Mouse (Mus musculus): ENCODE measurements around the gene Slain1. TPM values are rescaled to one million over a fixed set of nuclear protein-coding genes. Genes with fewer than 3 reads are reported as not detected.
A peak's percentile ranks its signal among the peaks of the same experiment; 100 is the strongest.

Slain1 gene
- polyA plus RNA-seq, 1 experiment from 2014 or later: 2.7 TPM

GRCm38 (mm10) chr14:103630545-103630944, 19.5 kb upstream of the Slain1 start:
- Histone ChIP-seq H3K27me3 (replicated peaks; ENCODE audit: control insufficient read depth, insufficient read depth, low read length) (no peaks in the 10 kb centered on the region), H3K4me2 (ENCODE audit: low read depth, low read length) (no peak overlapping the region), H3K4me1 (ENCODE audit: control insufficient read depth, insufficient read depth, low read length) (no peaks in the 10 kb centered on the region), H3K4me3 (ENCODE audit: low read depth, low read length) (no peak overlapping the region), H3K9ac (ENCODE audit: low read depth, low read length) (no peak overlapping the region), H3K27ac (replicated peaks; ENCODE audit: low read depth, low read length) (no peak overlapping the region), H3K36me3 (ENCODE audit: control insufficient read depth, insufficient read depth, low read length) (no peaks in the 10 kb centered on the region), H3K9me3 (ENCODE audit: control insufficient read depth, low read length) (no peaks in the 10 kb centered on the region)
- WGBS: 82% methylated on average over 8 of the region's 8 CpGs
- DNase-seq (ENCODE audit: low spot score) (no peak), ATAC-seq (ENCODE audit: low read depth) (no peak)

- Histone ChIP-seq H3K9me3 (ENCODE audit: control insufficient read depth, low read length) (no peaks in the 10 kb centered on the region), H3K27ac (replicated peaks; ENCODE audit: low read depth, low read length) (no peak overlapping the region), H3K36me3 (ENCODE audit: control insufficient read depth, insufficient read depth, low read length) (no peaks in the 10 kb centered on the region), H3K27me3 (replicated peaks; ENCODE audit: control insufficient read depth, insufficient read depth, low read length) (peaks cover 5% of the 10 kb centered on the region; the same call in 1 of the 2 replicates), H3K9ac (ENCODE audit: low read depth, low read length) (no peak overlapping the region), H3K4me3 (ENCODE audit: low read depth, low read length) (no peak overlapping the region), H3K4me1 (ENCODE audit: control insufficient read depth, insufficient read depth, low read length) (no peaks in the 10 kb centered on the region), H3K4me2 (ENCODE audit: low read depth, low read length) (no peak overlapping the region)
- WGBS: 68% methylated on average over 3 of the region's 3 CpGs
- ATAC-seq (ENCODE audit: low read depth): no peak
- DNase-seq (ENCODE audit: low spot score): no peak
Observed at GRCm38 (mm10) chr14:103643933-103644332, 6.1 kb upstream of the Slain1 start.

GRCm38 (mm10) chr14:103647981-103648380, 2.0 kb upstream of the Slain1 start:
- no peak overlapping the region for H3K9ac ChIP-seq (ENCODE audit: low read depth, low read length)
- WGBS: 75% methylated on average over 2 of the region's 2 CpGs
- H3K27ac ChIP-seq (replicated peaks; ENCODE audit: low read depth, low read length): no peak overlapping the region
- H3K4me2 ChIP-seq (ENCODE audit: low read depth, low read length): no peak overlapping the region
- DNase-seq (ENCODE audit: low spot score) (peak; percentile 31), ATAC-seq (ENCODE audit: low read depth) (no peak)
- H3K9me3 ChIP-seq (ENCODE audit: control insufficient read depth, low read length): no peaks in the 10 kb centered on the region
- no peaks in the 10 kb centered on the region for H3K36me3 ChIP-seq (ENCODE audit: control insufficient read depth, insufficient read depth, low read length)
- H3K4me3 ChIP-seq (ENCODE audit: low read depth, low read length): no peak overlapping the region
- H3K4me1 ChIP-seq (ENCODE audit: control insufficient read depth, insufficient read depth, low read length): peaks cover 9% of the 10 kb centered on the region; the same call in 1 of the 2 replicates
- H3K27me3 ChIP-seq (replicated peaks; ENCODE audit: control insufficient read depth, insufficient read depth, low read length): peaks cover 36% of the 10 kb centered on the region

GRCm38 (mm10) chr14:103648623-103649255, 1.3 kb upstream of the Slain1 start:
- no peak overlapping the region; the same call in 1 of the 2 replicates for H3K4me2 ChIP-seq (ENCODE audit: low read depth, low read length)
- peaks cover 9% of the 10 kb centered on the region; the same call in 1 of the 2 replicates for H3K4me1 ChIP-seq (ENCODE audit: control insufficient read depth, insufficient read depth, low read length)
- peaks cover 36% of the 10 kb centered on the region for H3K27me3 ChIP-seq (replicated peaks; ENCODE audit: control insufficient read depth, insufficient read depth, low read length)
- H3K27ac ChIP-seq (replicated peaks; ENCODE audit: low read depth, low read length): no peak overlapping the region
- no peaks in the 10 kb centered on the region for H3K36me3 ChIP-seq (ENCODE audit: control insufficient read depth, insufficient read depth, low read length)
- 38% methylated on average over 12 of the region's 12 CpGs for WGBS
- no peak overlapping the region for H3K9ac ChIP-seq (ENCODE audit: low read depth, low read length)
- ATAC-seq (ENCODE audit: low read depth): no peak
- H3K4me3 ChIP-seq (ENCODE audit: low read depth, low read length): no peak overlapping the region
- H3K9me3 ChIP-seq (ENCODE audit: control insufficient read depth, low read length): no peaks in the 10 kb centered on the region
- peak; percentile 14 for DNase-seq (ENCODE audit: low spot score)

- peak overlapping the region; percentile 99; the same call in 1 of the 2 replicates for H3K4me2 ChIP-seq (ENCODE audit: low read depth, low read length)
- H3K9me3 ChIP-seq (ENCODE audit: control insufficient read depth, low read length): no peaks in the 10 kb centered on the region
- DNase-seq (ENCODE audit: low spot score): no peak
Observed at GRCm38 (mm10) chr14:103649302-103649701, 726 bp upstream of the Slain1 start.

DNA sequence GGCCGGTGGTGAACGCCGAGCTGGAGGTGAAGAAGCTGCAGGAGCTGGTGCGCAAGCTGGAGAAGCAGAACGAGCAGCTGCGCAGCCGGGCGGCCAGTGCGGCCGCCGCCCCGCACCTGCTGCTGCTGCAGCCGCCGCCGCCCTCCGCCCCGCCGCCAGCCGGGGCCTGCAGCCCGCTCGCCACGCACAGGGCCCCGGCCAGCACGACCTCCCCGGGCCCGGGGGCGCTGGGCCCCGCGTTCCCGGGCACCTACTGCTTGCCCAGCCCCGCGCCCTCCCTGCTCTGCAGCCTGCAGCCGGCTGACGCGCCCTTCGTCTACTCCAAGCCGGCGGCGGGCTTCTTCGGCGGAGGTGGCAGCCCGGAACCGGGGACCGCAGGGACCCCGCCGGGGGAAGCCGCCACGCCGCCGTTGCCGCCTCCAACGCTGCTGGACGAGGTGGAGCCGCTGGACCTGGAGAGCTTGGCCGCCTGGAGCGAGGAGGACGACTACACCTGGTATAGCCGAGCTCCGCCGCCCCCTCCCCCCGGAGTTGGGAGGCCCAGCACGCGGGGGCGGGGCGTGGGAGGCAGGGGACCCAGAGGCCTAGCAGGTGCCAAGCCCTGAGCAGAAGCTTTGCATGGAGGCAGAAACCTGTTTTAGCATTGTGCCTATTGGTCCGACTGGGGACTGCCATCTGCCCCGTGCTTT, 529 bp downstream of the Slain1 start:
- ATAC-seq (ENCODE audit: low read depth): peak; percentile 81
- peak; percentile 78 for DNase-seq (ENCODE audit: low spot score)
- peak overlapping the region; percentile 76 for H3K4me3 ChIP-seq (ENCODE audit: low read depth, low read length)
- H3K27me3 ChIP-seq (replicated peaks; ENCODE audit: control insufficient read depth, insufficient read depth, low read length): peaks cover 36% of the 10 kb centered on the region
- no peaks in the 10 kb centered on the region for H3K9me3 ChIP-seq (ENCODE audit: control insufficient read depth, low read length)
- peak overlapping the region; percentile 99 for H3K4me2 ChIP-seq (ENCODE audit: low read depth, low read length)
- H3K4me1 ChIP-seq (ENCODE audit: control insufficient read depth, insufficient read depth, low read length): peaks cover 9% of the 10 kb centered on the region; the same call in 1 of the 2 replicates
- H3K36me3 ChIP-seq (ENCODE audit: control insufficient read depth, insufficient read depth, low read length): no peaks in the 10 kb centered on the region
- peak overlapping the region; percentile 67 for H3K27ac ChIP-seq (replicated peaks; ENCODE audit: low read depth, low read length)
- peak overlapping the region; percentile 66 for H3K9ac ChIP-seq (ENCODE audit: low read depth, low read length)
- 1% methylated on average over 24 of the region's 67 CpGs for WGBS

More at GRCm38 (mm10) chr14:103649302-103649701, 726 bp upstream of the Slain1 start:
- H3K36me3 ChIP-seq (ENCODE audit: control insufficient read depth, insufficient read depth, low read length): no peaks in the 10 kb centered on the region
- no peak overlapping the region for H3K4me3 ChIP-seq (ENCODE audit: low read depth, low read length)
- no peak overlapping the region for H3K9ac ChIP-seq (ENCODE audit: low read depth, low read length)
- ATAC-seq (ENCODE audit: low read depth): no peak
- peaks cover 36% of the 10 kb centered on the region for H3K27me3 ChIP-seq (replicated peaks; ENCODE audit: control insufficient read depth, insufficient read depth, low read length)
- no peak overlapping the region for H3K27ac ChIP-seq (replicated peaks; ENCODE audit: low read depth, low read length)
- WGBS: 45% methylated on average over 4 of the region's 4 CpGs
- H3K4me1 ChIP-seq (ENCODE audit: control insufficient read depth, insufficient read depth, low read length): peaks cover 9% of the 10 kb centered on the region; the same call in 1 of the 2 replicates

DNA sequence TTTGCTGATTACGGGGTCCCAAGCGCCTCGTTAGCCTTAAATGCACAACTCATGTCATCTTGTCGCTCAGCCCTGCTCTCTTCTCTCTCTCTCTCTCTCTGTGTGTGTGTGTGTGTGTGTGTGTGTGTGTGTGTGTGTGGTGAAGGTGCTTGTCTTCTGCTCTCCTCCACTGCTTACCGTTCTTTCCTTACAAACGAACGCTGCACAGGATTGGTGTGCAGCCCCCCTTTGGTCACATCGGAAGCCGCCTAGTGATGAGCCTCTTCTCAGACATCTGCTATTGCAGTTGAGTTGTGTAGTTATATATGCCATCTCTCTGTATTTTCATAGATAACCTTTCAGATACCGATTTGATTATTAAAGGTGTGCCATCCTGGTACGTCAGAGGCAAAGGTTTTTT, 1.1 kb downstream of the Slain1 start:
- H3K27ac ChIP-seq (replicated peaks; ENCODE audit: low read depth, low read length): no peak overlapping the region; the same call in 1 of the 2 replicates

DNA sequence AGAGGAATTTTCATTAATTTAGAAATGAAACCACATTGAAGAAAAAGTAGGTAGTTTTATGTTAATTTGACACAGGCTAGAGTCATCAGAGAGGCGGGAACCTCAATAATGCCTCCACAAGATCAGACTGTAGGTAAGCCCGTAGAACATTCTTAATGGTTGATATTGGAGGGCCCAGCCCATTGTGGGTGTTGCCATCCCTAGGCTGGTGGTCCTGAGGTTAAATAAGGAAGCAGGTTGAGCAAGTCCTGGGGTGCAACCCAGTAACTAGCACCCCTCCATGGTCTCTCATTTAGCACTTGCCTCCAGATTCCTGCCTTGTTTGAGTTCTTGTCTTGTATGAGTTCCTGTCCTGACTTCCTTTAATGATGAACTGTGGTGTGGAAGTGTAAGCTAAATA, 1.5 kb downstream of the Slain1 start:
- Histone ChIP-seq H3K27ac (replicated peaks; ENCODE audit: low read depth, low read length) (no peak overlapping the region), H3K4me3 (ENCODE audit: low read depth, low read length) (peak overlapping the region; percentile 76), H3K4me2 (ENCODE audit: low read depth, low read length) (peak overlapping the region; percentile 99), H3K27me3 (replicated peaks; ENCODE audit: control insufficient read depth, insufficient read depth, low read length) (peaks cover 36% of the 10 kb centered on the region), H3K36me3 (ENCODE audit: control insufficient read depth, insufficient read depth, low read length) (no peaks in the 10 kb centered on the region), H3K9ac (ENCODE audit: low read depth, low read length) (no peak overlapping the region), H3K4me1 (ENCODE audit: control insufficient read depth, insufficient read depth, low read length) (peaks cover 9% of the 10 kb centered on the region; the same call in 1 of the 2 replicates), H3K9me3 (ENCODE audit: control insufficient read depth, low read length) (no peaks in the 10 kb centered on the region)
- WGBS: 66% methylated on average over 2 of the region's 2 CpGs
- ATAC-seq (ENCODE audit: low read depth): no peak
- no peak for DNase-seq (ENCODE audit: low spot score)

More for the DNA sequence above, 1.1 kb downstream of the Slain1 start:
- Histone ChIP-seq H3K36me3 (ENCODE audit: control insufficient read depth, insufficient read depth, low read length) (no peaks in the 10 kb centered on the region), H3K4me1 (ENCODE audit: control insufficient read depth, insufficient read depth, low read length) (peaks cover 9% of the 10 kb centered on the region; the same call in 1 of the 2 replicates), H3K9me3 (ENCODE audit: control insufficient read depth, low read length) (no peaks in the 10 kb centered on the region), H3K27me3 (replicated peaks; ENCODE audit: control insufficient read depth, insufficient read depth, low read length) (peaks cover 36% of the 10 kb centered on the region), H3K4me3 (ENCODE audit: low read depth, low read length) (peak overlapping the region; percentile 76), H3K9ac (ENCODE audit: low read depth, low read length) (peak overlapping the region; percentile 66), H3K4me2 (ENCODE audit: low read depth, low read length) (peak overlapping the region; percentile 99)
- ATAC-seq (ENCODE audit: low read depth) (no peak), DNase-seq (ENCODE audit: low spot score) (no peak)
- 2% methylated on average over 11 of the region's 11 CpGs for WGBS
